Mouse (Mus musculus) activated CD4-positive, CD25-positive, alpha-beta regulatory T cell, adult 9 weeks (primary cell): ENCODE data around the gene Calm3. TPM values are rescaled to one million over a fixed set of nuclear protein-coding genes. Genes with fewer than 3 reads are reported as not detected.

Experiments used
- polyA plus RNA-seq: library from polyadenylated mRNA; unstranded; fragments of 100-300 nt; shearing (Covaris generic); gene quantifications from one replicate; pipeline ENCODE4 v1.2.1, GENCODE M21; 2017

Gene Calm3
- 91.2 TPM for polyA plus RNA-seq

GRCm38 (mm10) chr7:16924037-16924834 is at the start of gene Calm3:
Gene Calm3, minus strand, starts transcription at chr7:16924114.

GRCm38 (mm10) chr7:16959539-16960187 is 35.7 kb upstream of the Calm3 start, which contains the start of gene Pnmal1:
Gene Pnmal1, plus strand, starts transcription at chr7:16959679.

GRCm38 (mm10) chr7:16944061-16944807 is 20.3 kb upstream of the Calm3 start, which contains the start of gene Pnmal2:
Gene Pnmal2, plus strand, starts transcription at chr7:16944682.

GRCm38 (mm10) chr7:16906281-16906680 is 17.6 kb downstream of the Calm3 start, which contains the start of gene Ptgir:
Gene Ptgir, plus strand, starts transcription at chr7:16906490.

GRCm38 (mm10) chr7:16891641-16892351 is 32.1 kb downstream of the Calm3 start, which contains the start of gene Gng8:
Gene Gng8, plus strand, starts transcription at chr7:16891786.

GRCm38 (mm10) chr7:16875310-16875325 is 48.8 kb downstream of the Calm3 start, which contains the start of gene Dact3:
Gene Dact3, plus strand, starts transcription at chr7:16875317.

Other genes starting within 250 kb of the Calm3 start
- gene Ceacam15, start 248.4 kb downstream of the Calm3 start, polyA plus RNA-seq, result 1.6 TPM
- gene Ceacam9, start 202.2 kb downstream of the Calm3 start, polyA plus RNA-seq, result not detected
- gene Ap2s1, start 185.7 kb downstream of the Calm3 start, polyA plus RNA-seq, result 226 TPM
- gene Slc1a5, start 142.8 kb downstream of the Calm3 start, polyA plus RNA-seq, result 91.9 TPM
- 20.8 TPM for gene Strn4, start 108.2 kb downstream of the Calm3 start, polyA plus RNA-seq
- 5.1 TPM for gene Fkrp, start 107.4 kb downstream of the Calm3 start, polyA plus RNA-seq
- 239 TPM for gene Prkd2, start 81.2 kb downstream of the Calm3 start, polyA plus RNA-seq
- gene Dact3, start 48.8 kb downstream of the Calm3 start, polyA plus RNA-seq, result not detected
- not detected for gene Gng8, start 32.3 kb downstream of the Calm3 start, polyA plus RNA-seq
- 7.0 TPM for gene Ptgir, start 17.6 kb downstream of the Calm3 start, polyA plus RNA-seq
- not detected for gene Pnmal2, start 20.6 kb upstream of the Calm3 start, polyA plus RNA-seq
- gene Pnmal1, start 35.6 kb upstream of the Calm3 start, polyA plus RNA-seq, result 0.06 TPM
- gene Gm42372, start 59.0 kb upstream of the Calm3 start, polyA plus RNA-seq, result 4.5 TPM
- gene Ccdc8, start 68.6 kb upstream of the Calm3 start, polyA plus RNA-seq, result not detected
- gene Ppp5c, start 103.8 kb upstream of the Calm3 start, polyA plus RNA-seq, result 118 TPM
- 1.4 TPM for gene Hif3a, start 138.3 kb upstream of the Calm3 start, polyA plus RNA-seq
- gene Psg16, start 149.9 kb upstream of the Calm3 start, polyA plus RNA-seq, result 1.1 TPM
- gene Ceacam3, start 226.2 kb upstream of the Calm3 start, polyA plus RNA-seq, result not detected